Mouse (Mus musculus): ENCODE data around the gene Atg7. TPM values are rescaled to one million over a fixed set of nuclear protein-coding genes. Genes with fewer than 3 reads are reported as not detected.

The Atg7 gene
- total RNA-seq, 2 experiments from 2014 or later: 25.0 TPM

DNA sequence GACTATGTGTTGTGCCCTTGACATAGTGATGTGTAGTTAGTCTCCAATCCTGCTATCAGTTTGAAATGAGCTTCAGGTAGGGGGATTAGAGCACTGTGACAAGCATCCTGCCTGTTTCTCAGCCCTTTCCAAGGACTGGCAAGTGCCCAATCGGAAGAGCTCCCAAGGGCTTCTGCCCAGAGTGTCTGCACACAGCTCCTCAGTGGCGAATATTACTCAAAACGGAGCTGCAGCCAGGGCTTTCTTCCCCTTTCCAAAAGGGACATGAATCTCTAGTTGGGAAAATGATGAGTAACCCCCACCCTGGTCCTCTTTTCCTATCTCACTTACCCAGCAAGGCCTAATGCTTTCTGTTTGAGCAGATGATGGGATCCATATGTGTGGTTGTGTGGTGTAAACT lies 90.8 kb downstream of the Atg7 start:
- no peak for DNase-seq (ENCODE audit: low spot score in 2 of 2)

- DNase-seq (ENCODE audit: low spot score in 2 of 2): no peak
Observed at GRCm38 (mm10) chr6:114735054-114735453, 92.2 kb downstream of the Atg7 start.

DNA sequence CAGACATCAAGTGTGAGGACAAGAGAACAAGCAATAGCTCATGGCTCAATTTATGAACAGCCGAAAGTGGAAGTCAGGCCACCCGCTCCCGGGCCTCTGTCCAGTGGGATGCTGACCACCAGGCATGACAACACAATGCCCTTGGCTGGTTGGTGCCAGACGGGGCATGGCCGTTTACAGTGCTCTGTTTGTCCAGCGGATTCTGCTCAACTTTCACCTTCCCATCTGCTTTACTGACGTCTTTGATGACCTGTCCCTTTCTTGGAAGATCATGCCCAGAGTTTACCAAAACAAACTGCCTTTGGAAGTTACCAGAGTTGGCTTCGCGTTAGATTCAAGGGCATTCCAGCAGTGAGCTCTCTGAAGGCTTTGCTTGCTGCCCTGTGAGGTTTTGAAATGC lies 93.5 kb downstream of the Atg7 start:
- no peak for DNase-seq (ENCODE audit: low spot score in 2 of 2)

DNA sequence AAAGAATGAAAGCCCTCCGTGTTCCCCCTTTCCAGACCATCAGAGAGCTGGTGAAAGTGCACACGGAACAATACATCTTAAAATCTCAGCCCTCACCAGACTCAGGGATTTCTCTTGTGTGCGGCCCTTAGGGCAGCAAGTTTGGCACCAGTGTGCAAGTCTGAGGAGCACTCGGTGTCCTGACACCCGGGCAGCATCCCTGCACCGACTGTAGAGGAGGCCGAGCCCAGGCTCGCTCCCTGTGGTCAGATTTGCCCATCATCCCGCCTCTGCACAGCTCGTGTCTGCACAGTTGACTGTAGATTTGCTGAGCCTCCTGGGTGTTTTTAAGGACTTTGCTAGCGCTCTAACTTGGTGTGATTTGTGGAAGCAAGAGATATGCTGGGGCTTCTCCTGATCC lies 94.3 kb downstream of the Atg7 start:
- DNase-seq (ENCODE audit: low spot score in 2 of 2): no peak

DNA sequence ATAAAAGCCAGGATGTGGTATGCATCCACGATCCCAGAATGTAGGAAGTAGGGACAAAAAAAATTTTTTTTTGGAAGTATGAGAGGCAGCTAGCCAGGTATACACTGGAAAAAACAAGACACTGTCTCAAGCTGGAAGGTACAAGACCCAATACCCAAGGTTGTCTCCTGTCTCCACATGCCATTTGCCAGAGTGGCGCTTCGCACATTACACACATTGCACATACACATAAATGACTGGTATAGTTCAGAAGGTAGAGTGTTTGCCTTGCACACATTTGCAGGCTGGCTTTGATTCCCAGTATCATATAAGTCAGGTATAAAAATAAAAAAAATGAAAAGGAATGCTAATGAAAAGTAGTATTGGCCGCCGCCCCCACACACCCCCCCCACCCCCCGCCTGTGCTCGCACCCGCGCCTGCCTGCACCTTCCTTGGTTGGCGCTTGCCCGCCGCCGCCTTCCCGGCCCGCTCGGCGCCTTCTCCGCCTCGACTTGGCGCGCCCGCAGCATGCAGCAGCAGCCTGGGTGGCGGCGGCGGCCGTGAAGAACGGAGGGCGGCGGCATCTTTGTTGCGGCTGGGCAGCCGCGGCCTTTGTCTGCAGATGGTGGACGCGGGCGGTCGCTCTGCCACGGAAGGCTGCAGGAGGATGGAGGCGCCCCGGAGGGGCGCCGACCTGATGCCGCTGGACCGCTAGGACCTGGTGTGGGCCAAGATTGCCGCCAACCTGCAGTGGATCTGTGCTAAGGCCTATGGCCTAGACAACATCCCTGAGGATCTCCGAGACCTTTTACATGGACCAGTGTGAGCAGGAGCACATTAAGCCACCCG lies 95.2 kb downstream of the Atg7 start:
- no peak for DNase-seq (ENCODE audit: low spot score in 2 of 2)

DNA sequence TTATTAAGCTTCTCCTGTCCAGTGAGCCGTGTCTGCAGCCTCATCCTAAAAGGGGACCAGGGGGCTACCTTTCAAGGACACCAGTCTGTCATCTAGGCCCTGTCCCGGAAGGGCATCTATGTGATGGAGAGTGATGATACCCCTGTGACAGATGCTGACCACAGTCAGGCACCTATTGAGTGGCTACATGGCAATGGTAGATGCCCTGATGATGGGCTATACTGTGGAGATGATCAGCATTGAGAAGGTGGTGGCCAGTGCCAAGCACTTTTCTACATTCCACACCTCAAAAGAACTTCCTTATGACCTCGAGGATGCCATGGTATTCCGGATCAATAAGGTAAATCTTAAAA lies 95.8 kb downstream of the Atg7 start:
- DNase-seq (ENCODE audit: low spot score in 2 of 2): no peak

DNA sequence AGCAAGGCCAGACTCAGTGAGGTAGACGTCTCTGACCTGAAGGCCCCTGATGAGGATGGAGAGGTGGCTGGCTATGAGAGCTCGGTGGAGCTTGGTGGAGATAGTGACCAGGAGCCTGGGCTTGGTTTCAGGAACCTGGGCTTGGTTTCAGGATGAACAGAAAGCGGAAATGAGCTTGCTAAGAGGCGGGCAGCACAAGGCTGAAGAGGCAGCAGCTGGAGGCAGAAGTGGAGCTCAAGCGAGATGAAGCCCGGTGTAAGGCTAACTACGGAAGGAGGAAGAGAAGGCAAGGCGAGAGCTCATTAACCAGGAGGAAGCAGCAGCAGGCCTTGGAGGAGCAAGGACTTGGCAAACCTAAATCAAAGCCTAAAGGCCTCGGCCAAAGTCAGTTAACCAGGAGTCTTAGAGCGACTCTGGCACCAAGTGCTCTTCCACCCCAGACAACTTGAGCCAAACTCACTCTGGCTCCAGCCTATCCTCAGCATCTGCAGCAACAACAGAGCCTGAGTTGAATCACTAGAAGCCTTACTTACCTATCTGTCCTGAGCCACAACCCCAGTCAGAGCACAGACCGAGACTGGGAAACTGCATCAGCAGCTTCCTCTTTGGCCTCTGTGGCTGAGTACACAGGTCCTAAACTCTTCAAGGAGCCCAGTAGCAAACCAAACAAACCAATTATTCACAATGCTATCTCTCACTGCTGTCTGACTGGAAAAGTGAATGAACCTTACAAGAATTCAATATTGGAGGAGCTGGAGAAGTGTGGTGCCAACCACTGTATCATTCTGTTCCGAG lies 99.5 kb downstream of the Atg7 start:
- DNase-seq (ENCODE audit: low spot score in 2 of 2): no peak

DNA sequence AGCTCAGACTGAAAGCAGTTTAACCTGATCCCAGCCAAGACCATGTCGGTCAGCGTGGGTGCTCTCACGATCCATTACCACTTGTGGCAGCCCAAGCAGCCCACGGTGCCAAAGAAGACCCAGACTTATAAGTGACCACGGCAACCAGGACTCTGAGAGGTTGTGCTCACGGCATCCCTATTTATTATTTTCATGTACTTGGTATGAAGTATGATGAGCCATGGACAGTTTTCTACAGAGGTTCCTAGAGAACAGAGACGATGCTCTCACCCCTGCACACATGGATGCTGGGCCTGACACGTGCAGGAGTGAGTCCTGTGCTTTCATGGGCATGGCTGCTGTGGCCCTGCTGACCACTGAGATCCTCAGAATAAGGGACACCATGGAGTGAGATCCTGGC lies 100.2 kb downstream of the Atg7 start:
- no peak for DNase-seq (ENCODE audit: low spot score in 2 of 2)

- no peak for DNase-seq (ENCODE audit: low spot score in 2 of 2)
Observed at GRCm38 (mm10) chr6:114743845-114744244, 100.9 kb downstream of the Atg7 start.

DNA sequence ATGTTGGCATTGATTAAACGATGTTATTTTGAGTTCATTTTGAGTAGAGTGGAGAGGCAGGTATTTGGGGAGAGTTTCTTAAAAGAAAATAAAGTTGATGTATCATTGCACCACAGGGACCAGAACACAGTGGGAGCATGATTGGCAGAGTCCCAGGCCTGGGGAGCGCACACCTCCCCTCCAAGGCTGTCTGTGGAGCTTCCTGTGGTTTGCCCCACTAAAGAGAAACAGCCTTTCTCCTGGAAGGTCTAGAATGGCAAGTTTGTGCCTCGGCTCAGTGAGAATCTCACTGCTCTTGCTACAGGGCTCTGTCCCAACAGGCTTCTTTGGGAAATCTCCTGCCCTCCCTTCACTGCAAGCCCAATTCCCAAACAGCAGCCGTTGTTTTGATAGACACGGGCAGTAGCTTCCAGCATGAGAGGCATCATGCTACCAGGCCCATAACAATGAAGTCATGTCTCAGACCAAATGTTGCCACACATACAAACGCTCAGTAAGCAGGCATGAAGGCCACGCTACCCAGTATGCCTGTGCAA lies 103.6 kb downstream of the Atg7 start:
- no peak for DNase-seq (ENCODE audit: low spot score in 2 of 2)

GRCm38 (mm10) chr6:114748419-114748818 lies 105.5 kb downstream of the Atg7 start:
- no peak for DNase-seq (ENCODE audit: low spot score in 2 of 2)

DNA sequence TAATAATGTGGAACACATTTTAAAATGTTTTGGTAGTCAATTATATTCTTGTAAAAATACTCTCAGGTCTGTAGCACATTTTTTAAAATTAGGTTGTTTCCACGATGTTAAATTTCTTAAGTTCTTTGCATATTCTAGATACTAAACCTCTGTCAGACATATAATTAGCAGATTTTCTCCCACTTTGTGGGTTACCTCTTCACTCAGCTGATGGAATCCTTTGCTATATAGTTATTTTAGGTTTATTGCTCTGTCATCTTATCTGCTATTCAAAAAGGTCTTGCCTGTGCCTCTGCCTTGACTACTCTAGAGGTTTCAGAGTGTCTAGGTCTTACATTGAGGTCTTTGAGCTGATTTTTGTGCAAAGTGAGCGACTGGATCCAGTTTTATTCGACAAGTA lies 106.0 kb downstream of the Atg7 start:
- no peak for DNase-seq (ENCODE audit: low spot score in 2 of 2)

- no peak for DNase-seq (ENCODE audit: low spot score in 2 of 2)
Observed at GRCm38 (mm10) chr6:114758795-114759194, 115.9 kb downstream of the Atg7 start.

DNA sequence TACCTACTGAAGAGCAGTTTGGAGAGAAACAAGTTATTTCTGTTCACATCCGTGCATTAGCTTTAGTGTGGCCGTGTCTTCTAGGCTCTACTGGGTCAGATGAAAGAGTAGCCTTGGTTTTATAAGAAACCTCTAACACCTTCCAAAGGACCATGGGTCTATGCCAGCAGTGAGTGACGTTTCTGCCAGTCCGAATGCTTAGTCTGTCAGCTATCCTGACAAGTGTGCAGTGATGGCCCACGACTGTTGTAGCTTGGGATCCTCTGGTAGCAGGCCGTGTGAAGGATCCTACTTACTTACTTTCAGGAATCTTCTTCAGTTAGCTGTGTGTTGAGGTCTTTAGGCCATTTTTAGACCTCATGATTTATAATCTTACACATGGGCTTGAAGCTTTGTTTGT lies 123.4 kb downstream of the Atg7 start:
- DNase-seq (ENCODE audit: low spot score in 2 of 2): no peak

DNA sequence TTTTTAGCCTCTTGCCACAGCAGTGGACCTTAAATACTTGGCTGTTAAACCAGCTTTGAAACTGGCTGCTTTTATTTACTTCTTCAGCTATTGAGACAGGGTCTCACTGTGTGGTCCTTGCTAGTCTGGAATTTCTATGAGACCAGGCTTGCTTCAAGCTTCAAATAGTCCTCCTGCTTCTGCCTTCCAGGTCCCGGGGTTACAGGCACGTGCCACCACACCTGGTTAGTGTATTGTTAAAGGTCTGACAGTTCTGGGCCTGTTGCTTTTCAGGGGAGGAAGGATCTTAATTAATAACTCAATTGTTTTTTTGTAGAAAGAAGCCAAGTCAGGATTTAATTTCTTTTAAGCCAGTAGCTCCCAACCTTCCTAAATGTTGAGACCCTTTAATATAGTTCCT lies 124.8 kb downstream of the Atg7 start:
- DNase-seq (ENCODE audit: low spot score in 2 of 2): no peak

DNA sequence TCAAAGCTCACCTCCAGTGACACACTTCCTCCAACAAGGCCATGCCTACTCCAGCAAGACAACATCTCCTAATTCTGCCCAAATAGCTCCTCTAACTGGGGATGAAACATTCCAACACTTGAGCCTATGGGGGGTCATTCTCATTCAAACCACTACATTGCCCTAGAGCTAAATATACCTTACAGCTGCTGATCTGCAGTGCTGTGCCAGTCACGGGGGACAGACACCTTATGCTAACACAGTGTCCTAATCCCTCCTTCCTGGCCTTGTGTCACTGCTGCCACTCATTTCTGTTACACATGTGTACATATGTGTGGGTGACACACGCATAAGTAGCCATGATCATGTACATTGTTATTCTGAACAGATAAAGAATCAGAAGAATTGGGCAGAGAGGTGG lies 127.4 kb downstream of the Atg7 start:
- DNase-seq (ENCODE audit: low spot score in 2 of 2): no peak

DNA sequence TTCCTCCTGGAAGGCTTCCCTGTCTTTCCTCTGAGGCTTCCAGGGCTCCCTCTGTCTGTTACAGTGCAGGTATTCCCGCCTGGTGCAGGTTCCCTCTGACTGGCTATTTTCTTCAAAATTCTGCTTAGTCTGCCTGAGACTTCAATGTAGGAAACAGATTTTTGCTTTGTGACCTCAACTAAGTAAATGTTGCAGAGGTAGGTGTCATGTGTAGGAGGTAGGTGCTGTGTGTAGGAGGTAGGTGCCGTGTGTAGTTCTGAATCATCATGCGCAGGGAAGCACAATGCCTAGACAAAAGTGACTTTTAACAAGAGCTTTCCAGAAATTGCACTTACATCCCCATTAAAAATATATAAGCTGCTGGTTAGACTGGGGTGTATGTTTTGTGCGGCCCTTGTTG lies 128.6 kb downstream of the Atg7 start:
- peak in 1 of 2 experiments; percentile 29 for DNase-seq (ENCODE audit: low spot score in 2 of 2)

DNA sequence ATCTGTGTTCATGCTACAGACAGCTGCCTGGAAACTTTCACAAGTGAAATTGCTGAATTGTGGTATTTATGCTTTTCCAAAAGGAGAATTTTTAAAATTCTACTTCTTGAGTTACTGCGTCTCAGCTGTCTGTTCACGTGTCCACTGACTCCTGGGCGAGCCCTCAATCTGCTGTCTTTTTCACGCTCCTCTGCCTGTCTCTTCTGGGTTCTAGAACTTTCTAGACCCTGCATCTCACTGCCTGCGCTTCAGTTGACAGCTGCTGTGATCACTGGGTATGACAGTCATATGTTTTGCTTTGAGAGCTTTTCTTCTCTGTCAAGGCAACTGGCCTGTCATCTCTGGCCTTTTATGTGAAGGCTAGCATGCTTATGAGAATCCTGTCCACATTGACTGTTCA lies 132.3 kb downstream of the Atg7 start:
- DNase-seq (ENCODE audit: low spot score in 2 of 2): no peak

DNA sequence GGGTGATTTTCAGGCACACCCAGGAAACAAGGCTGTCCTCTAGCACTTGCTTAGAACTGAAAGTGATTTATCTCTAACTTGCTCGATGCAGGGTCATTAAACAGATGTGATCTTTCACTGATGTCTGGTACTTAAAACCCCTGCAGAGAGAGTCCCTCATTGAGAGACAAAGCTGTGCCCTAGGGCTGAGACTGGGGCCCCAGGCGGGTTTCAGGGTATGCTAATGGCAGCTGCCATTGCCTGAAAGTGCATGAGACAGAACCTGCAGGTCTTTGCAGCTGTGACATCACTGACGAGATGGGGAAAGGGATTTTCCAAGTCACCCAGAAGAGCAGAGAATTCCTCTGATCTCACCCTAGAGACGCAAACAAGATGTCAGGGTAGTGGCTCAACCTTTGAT lies 135.0 kb downstream of the Atg7 start:
- no peak for DNase-seq (ENCODE audit: low spot score in 2 of 2)

DNA sequence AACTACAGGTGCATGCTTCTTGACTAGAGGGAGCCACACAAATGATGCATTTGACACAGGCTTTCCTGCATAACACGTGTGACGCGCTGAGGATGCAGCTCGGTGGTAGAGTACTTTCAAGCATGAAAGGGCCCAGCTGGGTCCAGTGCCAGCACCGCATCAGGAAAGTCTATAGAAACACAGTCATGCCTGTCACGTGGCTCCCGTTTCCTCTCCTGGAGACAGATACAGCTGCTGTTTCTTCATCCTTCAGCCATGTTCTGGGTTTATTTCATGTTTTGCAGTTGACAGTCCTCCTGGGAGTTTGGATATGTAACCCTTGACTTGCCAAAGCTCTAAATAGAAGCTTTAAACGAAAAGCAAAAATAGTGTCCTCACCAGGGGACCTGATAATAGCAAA lies 135.8 kb downstream of the Atg7 start:
- no peak for DNase-seq (ENCODE audit: low spot score in 2 of 2)

DNA sequence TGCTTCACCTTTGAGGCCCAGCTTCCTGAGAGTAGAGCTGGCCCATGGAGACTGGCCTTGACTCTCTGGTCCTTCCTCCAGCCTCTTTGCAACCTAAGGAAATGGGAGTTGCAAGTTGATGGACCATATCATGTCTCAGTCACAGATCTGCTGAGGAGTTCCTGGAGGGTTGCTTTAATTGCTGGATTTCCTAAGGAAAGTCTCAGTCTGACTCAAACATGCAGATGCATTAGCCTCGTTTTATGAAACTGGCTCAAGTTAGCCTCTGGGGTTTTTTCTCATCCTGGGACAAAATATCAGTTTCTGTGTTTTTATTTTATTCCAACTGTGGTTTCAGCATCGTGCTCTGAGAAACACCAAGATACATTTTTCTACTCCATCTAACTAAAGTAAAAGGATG lies 137.7 kb downstream of the Atg7 start:
- DNase-seq (ENCODE audit: low spot score in 2 of 2): no peak

- DNase-seq (ENCODE audit: low spot score in 2 of 2): peak in 1 of 2 experiments; percentile 54
Observed at GRCm38 (mm10) chr6:114781415-114782240, 138.7 kb downstream of the Atg7 start.
